Mouse (Mus musculus): Measurements from ENCODE around the gene Sept11. TPM values are rescaled to one million over a fixed set of nuclear protein-coding genes. Genes with fewer than 3 reads are reported as not detected.

Sept11 gene
- polyA plus RNA-seq (2015; fragmentation: Nextera tagmentation; extraction: Ambion mirVana), result 161 and 176 TPM in 2 replicates

DNA sequence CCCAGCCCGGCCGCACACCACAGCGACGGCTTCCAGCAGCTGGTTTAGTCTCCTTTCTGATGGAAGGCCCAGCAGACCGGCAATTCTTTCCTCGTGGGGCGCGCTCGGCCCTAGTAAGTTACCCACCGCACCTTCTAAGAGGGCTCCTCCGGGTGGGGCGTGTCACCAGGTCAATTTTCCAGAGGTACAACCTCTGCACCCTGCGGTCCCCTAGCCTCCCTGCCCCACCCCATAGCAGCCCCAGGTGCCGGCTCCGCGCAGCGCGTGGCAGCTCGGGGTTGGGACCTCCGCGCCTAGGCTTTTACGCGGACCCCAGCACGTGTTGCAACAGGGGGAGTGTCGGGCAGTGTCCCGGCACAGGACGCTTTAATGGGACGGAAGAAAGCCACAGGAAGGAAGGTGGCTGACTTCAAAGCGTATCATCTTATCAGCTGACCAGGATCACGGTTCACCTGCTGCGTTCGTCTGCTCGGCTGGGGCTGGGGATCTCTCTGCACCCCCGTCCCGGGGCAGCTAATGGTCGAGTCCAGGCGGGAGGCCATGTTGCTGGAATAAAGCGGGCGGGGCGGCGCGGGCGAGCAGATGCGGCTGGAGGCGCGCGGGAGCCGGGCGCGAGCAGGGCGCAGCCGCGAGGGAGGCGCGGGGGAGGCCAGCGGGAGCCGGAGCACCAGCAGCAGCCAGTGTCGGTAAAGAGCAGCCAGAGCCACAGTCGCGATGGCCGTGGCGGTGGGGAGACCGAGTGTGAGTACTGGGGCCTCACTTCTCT is at the start of gene Sept11:
Gene Sept11 (plus strand): TSS at position 581 of the 766 bp plus-strand sequence.

DNA sequence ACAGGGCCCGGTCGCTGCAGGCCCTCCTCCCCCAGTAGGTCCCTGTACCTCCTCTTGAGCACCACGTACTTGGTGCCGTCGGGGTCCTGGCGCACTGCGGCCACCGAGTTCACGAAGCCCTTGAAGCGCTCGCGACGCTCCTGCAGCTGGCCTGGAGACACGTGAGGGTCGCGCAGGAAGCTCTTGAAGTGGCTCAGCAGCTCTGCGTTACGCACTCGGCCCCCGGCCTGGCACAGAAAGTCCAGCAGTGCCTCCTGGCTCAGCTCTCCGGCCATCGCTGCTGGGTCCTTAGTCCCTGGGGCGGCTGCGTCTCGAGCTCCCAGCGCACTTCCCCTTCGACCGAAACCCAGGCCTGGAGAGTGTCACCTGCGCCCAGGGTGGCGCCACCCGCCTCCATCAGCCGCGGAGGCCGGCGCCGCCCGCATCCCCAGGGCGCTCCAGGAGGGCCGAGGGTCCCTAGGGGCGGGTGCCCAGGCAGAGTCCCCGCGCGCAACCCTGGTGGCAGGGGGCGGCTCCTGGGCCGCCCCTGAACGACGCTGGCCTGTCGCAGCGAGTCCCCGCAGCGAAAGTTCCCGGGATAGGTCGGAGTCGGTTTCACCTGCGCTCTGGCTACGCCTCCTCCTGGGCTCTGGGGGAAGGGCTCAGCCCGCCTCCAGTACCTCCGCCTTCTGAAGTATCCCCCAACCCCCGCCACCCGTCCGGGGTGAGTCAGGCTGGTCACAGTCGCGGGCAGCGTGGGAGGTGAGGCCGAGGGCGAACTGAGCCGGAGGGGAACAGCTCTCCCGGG is 48.5 kb upstream of the Sept11 start, which contains the start of gene Sowahb:
Gene Sowahb (minus strand): TSS at position 439 of the 787 bp plus-strand sequence.

GRCm38 (mm10) chr5:93206109-93207005 is 113.1 kb downstream of the Sept11 start, which contains the start of the genes Ccni and 2010109A12Rik:
Gene Ccni, minus strand, starts transcription at chr5:93206495.
Gene 2010109A12Rik, plus strand, starts transcription at chr5:93206518.

Other genes with a start within 250 kb of the Sept11 start
- 0.06 TPM in 1 of 2 replicates, not detected in the other for gene Sowahb, start 48.4 kb upstream of the Sept11 start, polyA plus RNA-seq (2015; fragmentation: Nextera tagmentation; extraction: Ambion mirVana)
- 61.9 and 63.2 TPM in 2 replicates for gene Ccni, start 113.1 kb downstream of the Sept11 start, polyA plus RNA-seq (2015; fragmentation: Nextera tagmentation; extraction: Ambion mirVana)
- gene 2010109A12Rik, start 113.1 kb downstream of the Sept11 start, polyA plus RNA-seq (2015; fragmentation: Nextera tagmentation; extraction: Ambion mirVana), result 1.4 and 1.7 TPM in 2 replicates
- 29.6 and 30.7 TPM in 2 replicates for gene Ccng2, start 173.8 kb downstream of the Sept11 start, polyA plus RNA-seq (2015; fragmentation: Nextera tagmentation; extraction: Ambion mirVana)

Measured in skeletal muscle tissue, postnatal 0 days (tissue).